Mouse (Mus musculus): ENCODE data around the gene Vps41. TPM values are rescaled to one million over a fixed set of nuclear protein-coding genes. Genes with fewer than 3 reads are reported as not detected.
A peak's percentile ranks its signal among the peaks of the same experiment; 100 is the strongest.

Vps41 gene
- polyA plus RNA-seq, 1 experiment from 2014 or later, result 58.8 TPM

DNA sequence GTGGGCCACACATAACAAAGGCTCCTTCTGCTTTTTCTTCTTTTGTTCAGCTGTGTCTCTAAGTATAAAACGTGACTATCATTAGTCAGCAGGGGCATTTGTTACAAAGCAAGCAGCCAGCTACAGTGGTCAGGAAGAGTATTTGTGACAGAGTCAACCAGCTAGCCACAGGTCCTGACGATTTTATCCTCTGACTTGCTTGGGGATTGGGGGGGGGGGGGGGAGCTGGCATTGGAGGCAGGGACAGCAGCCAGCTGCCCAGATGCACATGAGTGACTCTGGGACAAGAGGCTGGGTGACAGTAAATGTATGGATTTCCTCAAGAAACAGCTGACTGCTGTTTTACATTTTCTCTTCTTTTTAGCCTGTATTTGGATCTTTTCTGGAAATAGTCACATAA lies 50.8 kb downstream of the Vps41 start:
- Histone ChIP-seq H3K9ac (no peak overlapping the region), H3K9me3 (no peaks in the 10 kb centered on the region), H3K4me1 (no peaks in the 10 kb centered on the region), H3K27ac (no peak overlapping the region), H3K36me3 (no peaks in the 10 kb centered on the region), H3K4me3 (no peak overlapping the region), H3K27me3 (no peaks in the 10 kb centered on the region), H3K4me2 (no peak overlapping the region)
- no peak for ATAC-seq (ENCODE audit: borderline replicate concordance, extremely low read depth, low FRiP score, low TSS enrichment)
- WGBS, result 14% methylated on average over 2 of the region's 2 CpGs

DNA sequence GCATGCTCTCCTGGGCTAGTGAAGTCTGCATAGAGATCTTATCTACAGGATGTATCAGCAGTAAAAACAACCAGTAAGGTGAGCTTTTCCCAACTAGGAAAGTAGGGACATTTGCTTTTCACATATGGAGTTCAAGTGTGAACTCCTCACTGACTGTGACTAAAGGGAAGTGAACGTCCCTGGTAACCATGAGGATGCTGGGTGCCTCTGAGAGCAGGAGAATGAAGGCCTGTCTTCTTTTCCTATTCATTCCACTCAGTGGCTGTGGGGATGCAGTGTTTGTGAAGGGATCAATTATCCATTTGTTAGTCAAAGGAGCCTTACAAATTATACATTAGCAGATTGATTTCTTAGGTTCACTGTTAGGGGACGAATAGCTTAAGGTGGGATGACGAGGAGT lies 51.4 kb downstream of the Vps41 start:
- Histone ChIP-seq H3K4me1 (no peaks in the 10 kb centered on the region), H3K9me3 (no peaks in the 10 kb centered on the region), H3K4me2 (no peak overlapping the region), H3K9ac (no peak overlapping the region), H3K27me3 (no peaks in the 10 kb centered on the region), H3K4me3 (no peak overlapping the region), H3K27ac (no peak overlapping the region), H3K36me3 (no peaks in the 10 kb centered on the region)
- ATAC-seq (ENCODE audit: borderline replicate concordance, extremely low read depth, low FRiP score, low TSS enrichment), result no peak
- WGBS, result 62% methylated on average over 3 of the region's 3 CpGs

DNA sequence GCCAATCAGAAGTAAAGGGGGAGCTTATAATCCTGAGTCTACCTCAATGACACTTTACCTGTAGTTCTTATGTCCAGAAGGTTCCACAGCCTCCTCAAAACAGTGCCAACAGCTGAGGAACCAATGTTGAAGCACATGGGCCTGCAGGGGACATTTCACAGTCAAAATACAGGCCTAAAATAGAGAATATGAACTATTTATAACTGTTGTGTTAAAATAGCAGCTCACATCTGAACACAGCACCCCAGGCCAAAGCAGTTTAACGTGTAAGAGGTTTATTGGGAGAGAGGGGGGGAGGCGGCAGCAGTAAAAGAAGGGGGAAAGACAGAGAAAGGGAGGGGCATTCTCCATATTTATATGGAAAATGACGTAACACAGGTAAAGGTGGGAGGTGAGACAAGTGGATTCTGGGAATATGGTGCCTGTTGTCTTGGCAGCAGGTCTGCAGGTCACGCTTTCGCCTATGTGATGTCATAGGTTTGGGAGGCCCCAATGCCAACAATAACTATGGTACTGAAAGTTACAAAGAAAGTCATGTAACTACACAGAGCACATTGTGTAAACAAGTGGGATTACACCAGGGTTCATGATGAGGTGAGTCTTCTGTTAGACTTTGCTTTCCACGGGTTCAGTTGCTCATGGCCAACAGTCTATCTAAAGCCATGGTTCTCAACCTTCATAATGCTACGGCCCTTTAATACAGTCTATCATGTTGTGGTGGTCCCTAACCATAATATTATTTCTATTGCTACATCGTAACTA lies 56.5 kb downstream of the Vps41 start:
- Histone ChIP-seq H3K9me3 (no peaks in the 10 kb centered on the region), H3K4me3 (no peak overlapping the region), H3K36me3 (no peaks in the 10 kb centered on the region), H3K27me3 (no peaks in the 10 kb centered on the region), H3K4me1 (no peaks in the 10 kb centered on the region), H3K9ac (no peak overlapping the region), H3K27ac (no peak overlapping the region), H3K4me2 (no peak overlapping the region)
- no peak for ATAC-seq (ENCODE audit: borderline replicate concordance, extremely low read depth, low FRiP score, low TSS enrichment)
- 87% methylated on average over 8 of the region's 8 CpGs for WGBS

DNA sequence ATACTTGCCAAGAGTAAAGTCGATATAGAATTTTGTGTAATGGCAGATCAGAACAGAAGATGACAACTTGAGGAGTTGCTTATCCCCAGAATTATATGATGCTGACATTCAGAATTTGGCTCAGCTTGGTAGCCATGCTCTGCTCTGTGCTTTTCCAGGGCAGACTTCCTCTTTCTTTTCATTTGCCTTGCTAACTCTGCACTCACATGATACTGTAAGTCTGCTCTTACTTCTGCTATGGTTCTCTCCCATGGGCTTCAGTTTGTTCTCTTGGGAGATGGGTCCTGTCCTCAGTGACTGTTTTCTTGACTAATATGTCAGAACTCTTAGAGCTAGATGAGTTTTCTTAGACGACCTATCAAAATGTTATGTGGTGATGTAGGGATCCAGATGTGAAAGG lies 64.2 kb downstream of the Vps41 start:
- ATAC-seq (ENCODE audit: borderline replicate concordance, extremely low read depth, low FRiP score, low TSS enrichment), result no peak

DNA sequence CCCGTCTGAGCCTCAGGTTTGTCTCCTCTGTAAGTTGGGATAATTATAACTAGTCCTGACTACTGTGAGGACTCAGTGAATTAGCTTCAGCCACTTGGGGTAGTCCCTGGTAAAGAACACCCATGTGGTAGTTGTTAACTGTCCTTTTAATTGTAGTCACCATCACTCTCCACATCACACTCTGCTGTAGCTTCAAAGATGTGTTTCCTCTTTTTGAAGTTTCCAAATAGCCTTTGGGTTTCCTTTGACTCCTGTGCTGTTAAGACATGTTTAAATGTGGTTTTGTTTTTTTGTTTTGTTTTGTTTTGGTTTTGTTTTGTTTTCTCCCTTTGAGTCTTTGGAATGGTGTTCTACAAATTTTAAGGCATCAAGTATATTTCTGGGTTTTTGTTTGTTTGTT lies 68.6 kb downstream of the Vps41 start:
- no peak for ATAC-seq (ENCODE audit: borderline replicate concordance, extremely low read depth, low FRiP score, low TSS enrichment)
- 94% methylated on average over 1 of the region's 1 CpGs for WGBS
- H3K27me3 ChIP-seq, result no peaks in the 10 kb centered on the region
- H3K4me2 ChIP-seq, result no peak overlapping the region
- H3K4me3 ChIP-seq, result no peak overlapping the region
- H3K9ac ChIP-seq, result no peak overlapping the region
- no peaks in the 10 kb centered on the region for H3K9me3 ChIP-seq
- no peaks in the 10 kb centered on the region for H3K36me3 ChIP-seq
- peaks cover 5% of the 10 kb centered on the region; the same call in 1 of the 2 replicates for H3K4me1 ChIP-seq
- H3K27ac ChIP-seq, result no peak overlapping the region

More for the DNA sequence above, 64.2 kb downstream of the Vps41 start:
- H3K4me3 ChIP-seq, result no peak overlapping the region
- H3K4me2 ChIP-seq, result no peak overlapping the region
- no peaks in the 10 kb centered on the region for H3K4me1 ChIP-seq
- H3K9ac ChIP-seq, result no peak overlapping the region
- H3K9me3 ChIP-seq, result no peaks in the 10 kb centered on the region
- no peak overlapping the region for H3K27ac ChIP-seq
- WGBS, result 70% methylated on average over 2 of the region's 2 CpGs
- H3K36me3 ChIP-seq, result no peaks in the 10 kb centered on the region
- H3K27me3 ChIP-seq, result no peaks in the 10 kb centered on the region

DNA sequence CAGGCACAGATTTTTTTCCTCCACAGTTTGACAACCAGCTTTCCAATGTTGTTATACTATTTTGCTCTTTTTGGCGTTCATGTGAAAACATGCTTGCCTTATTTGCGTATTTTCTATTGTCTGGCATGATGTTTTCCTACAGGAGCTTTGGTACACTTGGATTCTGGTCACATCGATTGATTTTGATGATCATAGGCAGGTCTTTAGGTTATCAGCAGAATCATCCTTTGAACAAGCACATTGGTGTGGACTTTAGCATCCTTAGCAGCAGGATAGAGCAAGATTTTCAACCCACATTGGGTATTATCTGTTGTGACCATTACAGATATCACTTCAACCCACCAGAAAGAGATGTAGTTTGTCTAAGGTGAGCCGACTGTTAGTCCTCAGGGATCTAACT lies 71.0 kb downstream of the Vps41 start:
- Histone ChIP-seq H3K9ac (no peak overlapping the region), H3K27me3 (no peaks in the 10 kb centered on the region), H3K36me3 (no peaks in the 10 kb centered on the region), H3K27ac (no peak overlapping the region), H3K4me2 (no peak overlapping the region), H3K4me3 (no peak overlapping the region), H3K4me1 (peaks cover 5% of the 10 kb centered on the region; the same call in 1 of the 2 replicates), H3K9me3 (no peaks in the 10 kb centered on the region)
- no peak for ATAC-seq (ENCODE audit: borderline replicate concordance, extremely low read depth, low FRiP score, low TSS enrichment)
- 86% methylated on average over 4 of the region's 4 CpGs for whole genome bisulfite sequencing

DNA sequence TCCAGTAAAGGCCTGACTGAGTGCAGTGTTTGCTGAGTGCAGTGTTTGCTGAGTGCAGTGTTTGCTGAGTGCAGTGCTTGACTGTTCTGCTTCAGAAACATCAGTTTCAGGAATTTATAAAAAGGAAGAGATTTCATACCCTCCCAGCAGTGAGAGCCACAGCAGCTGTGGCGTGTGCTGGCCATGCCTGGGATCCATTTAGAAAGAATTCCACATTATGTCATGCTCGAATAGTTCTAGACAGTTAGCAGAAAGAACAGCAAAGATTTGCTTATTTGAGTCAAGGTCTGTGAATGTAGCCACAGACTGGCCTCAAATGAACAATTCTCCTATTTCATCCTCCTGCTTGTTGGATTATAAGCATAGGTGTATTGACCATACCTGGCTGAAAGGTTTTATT lies 71.6 kb downstream of the Vps41 start:
- Histone ChIP-seq H3K36me3 (no peaks in the 10 kb centered on the region), H3K4me3 (no peak overlapping the region), H3K9me3 (no peaks in the 10 kb centered on the region), H3K4me1 (peaks cover 5% of the 10 kb centered on the region; the same call in 1 of the 2 replicates), H3K4me2 (no peak overlapping the region), H3K27ac (no peak overlapping the region), H3K9ac (no peak overlapping the region), H3K27me3 (no peaks in the 10 kb centered on the region)
- 58% methylated on average over 2 of the region's 2 CpGs for WGBS
- ATAC-seq (ENCODE audit: borderline replicate concordance, extremely low read depth, low FRiP score, low TSS enrichment), result no peak

DNA sequence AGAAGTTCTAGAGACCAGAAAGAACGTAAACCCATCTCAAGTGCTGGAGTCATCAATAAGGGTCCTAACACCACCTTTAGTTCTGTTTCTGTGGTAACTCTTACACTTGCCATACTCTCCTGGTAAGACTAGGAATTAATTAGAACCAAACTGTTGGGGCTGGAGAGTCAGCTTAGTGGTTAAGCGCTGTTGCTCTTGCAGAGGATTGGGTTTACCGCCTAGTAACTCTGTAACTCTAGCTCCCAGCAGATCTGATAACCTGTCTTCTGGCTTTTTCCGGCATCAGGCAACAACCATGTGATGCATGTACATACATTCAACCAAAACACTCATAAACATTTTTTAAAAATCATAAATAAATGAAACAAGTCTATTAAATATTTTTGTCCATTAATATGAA lies 72.6 kb downstream of the Vps41 start:
- Histone ChIP-seq H3K4me1 (peaks cover 5% of the 10 kb centered on the region; the same call in 1 of the 2 replicates), H3K36me3 (no peaks in the 10 kb centered on the region), H3K4me3 (no peak overlapping the region), H3K4me2 (no peak overlapping the region), H3K27ac (no peak overlapping the region), H3K9me3 (no peaks in the 10 kb centered on the region), H3K27me3 (no peaks in the 10 kb centered on the region), H3K9ac (no peak overlapping the region)
- 85% methylated on average over 4 of the region's 4 CpGs for WGBS
- ATAC-seq (ENCODE audit: borderline replicate concordance, extremely low read depth, low FRiP score, low TSS enrichment), result no peak

DNA sequence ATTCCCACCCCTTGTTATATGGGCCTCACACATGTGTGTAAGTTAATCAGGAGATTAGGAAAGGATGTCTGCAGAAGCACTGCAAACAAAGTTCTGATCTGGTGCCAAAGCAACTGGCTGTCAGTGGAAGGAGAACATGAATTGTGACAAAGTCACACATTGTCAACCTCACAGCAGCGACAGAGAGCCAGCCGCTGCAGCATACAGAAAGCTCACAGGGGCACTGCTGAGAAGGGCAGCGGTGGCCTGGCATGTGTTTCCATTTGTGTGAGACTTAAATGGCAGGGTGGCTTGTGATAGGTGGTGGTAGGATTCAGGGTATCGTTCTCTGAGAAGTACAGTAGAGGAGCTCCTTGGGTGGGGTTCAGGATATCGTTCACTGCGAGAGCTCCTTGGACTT lies 73.0 kb downstream of the Vps41 start:
- Histone ChIP-seq H3K4me3 (no peak overlapping the region), H3K27ac (no peak overlapping the region), H3K27me3 (no peaks in the 10 kb centered on the region), H3K36me3 (no peaks in the 10 kb centered on the region), H3K9ac (no peak overlapping the region; the same call in 1 of the 2 replicates), H3K4me1 (peaks cover 5% of the 10 kb centered on the region; the same call in 1 of the 2 replicates), H3K9me3 (no peaks in the 10 kb centered on the region), H3K4me2 (peak overlapping the region; percentile 18; the same call in 1 of the 2 replicates)
- WGBS, result 62% methylated on average over 6 of the region's 6 CpGs
- no peak for ATAC-seq (ENCODE audit: borderline replicate concordance, extremely low read depth, low FRiP score, low TSS enrichment)

DNA sequence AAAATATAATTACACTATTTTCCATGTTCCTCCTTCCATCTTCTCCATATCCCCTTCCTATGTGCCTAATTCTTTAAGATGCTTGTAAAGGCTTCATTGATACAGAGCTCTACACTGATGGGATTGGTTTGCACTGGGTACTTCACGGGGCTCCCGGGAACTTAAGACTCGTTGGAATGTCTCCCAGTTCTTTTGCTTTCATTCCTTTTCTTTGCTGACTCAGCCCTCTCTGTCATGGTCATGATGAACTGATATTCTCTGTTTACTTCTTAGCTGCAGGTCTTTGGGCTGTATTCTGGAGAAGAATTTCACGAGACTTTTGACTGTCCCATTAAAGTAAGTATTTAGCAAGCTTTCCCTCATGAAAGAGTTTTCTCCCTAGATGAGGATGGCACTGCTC lies 74.2 kb downstream of the Vps41 start:
- ATAC-seq (ENCODE audit: borderline replicate concordance, extremely low read depth, low FRiP score, low TSS enrichment), result no peak
- no peak overlapping the region for H3K4me2 ChIP-seq
- 12% methylated on average over 4 of the region's 4 CpGs for WGBS

DNA sequence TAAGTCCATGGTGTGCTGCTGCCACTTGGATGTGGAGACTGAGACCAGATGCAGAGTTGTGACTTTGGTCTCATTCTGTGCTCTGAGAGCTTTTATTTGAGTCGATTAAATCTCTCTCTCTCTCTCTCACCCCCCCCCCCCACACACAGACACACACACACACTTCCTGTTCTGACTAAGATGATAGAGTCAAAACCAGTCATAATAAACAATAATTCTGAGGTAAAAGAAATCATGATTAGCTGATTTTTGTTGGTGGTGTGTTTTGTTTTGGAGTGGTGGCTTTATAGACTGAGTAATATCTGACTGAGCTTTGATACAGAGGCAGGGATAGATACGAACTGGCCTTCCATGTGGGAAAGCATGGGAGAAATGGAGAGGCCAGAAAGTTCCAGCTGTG lies 74.6 kb downstream of the Vps41 start:
- 58% methylated on average over 2 of the region's 2 CpGs for WGBS
- no peaks in the 10 kb centered on the region for H3K27me3 ChIP-seq
- H3K4me1 ChIP-seq, result peaks cover 5% of the 10 kb centered on the region; the same call in 1 of the 2 replicates
- no peak overlapping the region for H3K9ac ChIP-seq
- no peak for ATAC-seq (ENCODE audit: borderline replicate concordance, extremely low read depth, low FRiP score, low TSS enrichment)
- H3K36me3 ChIP-seq, result no peaks in the 10 kb centered on the region
- H3K9me3 ChIP-seq, result no peaks in the 10 kb centered on the region
- no peak overlapping the region for H3K27ac ChIP-seq
- H3K4me3 ChIP-seq, result no peak overlapping the region
- H3K4me2 ChIP-seq, result no peak overlapping the region

More for the DNA sequence above, 74.2 kb downstream of the Vps41 start:
- H3K4me1 ChIP-seq, result peaks cover 5% of the 10 kb centered on the region; the same call in 1 of the 2 replicates
- H3K9ac ChIP-seq, result no peak overlapping the region
- H3K36me3 ChIP-seq, result no peaks in the 10 kb centered on the region
- no peak overlapping the region for H3K4me3 ChIP-seq
- no peaks in the 10 kb centered on the region for H3K27me3 ChIP-seq
- H3K27ac ChIP-seq, result no peak overlapping the region
- H3K9me3 ChIP-seq, result no peaks in the 10 kb centered on the region

DNA sequence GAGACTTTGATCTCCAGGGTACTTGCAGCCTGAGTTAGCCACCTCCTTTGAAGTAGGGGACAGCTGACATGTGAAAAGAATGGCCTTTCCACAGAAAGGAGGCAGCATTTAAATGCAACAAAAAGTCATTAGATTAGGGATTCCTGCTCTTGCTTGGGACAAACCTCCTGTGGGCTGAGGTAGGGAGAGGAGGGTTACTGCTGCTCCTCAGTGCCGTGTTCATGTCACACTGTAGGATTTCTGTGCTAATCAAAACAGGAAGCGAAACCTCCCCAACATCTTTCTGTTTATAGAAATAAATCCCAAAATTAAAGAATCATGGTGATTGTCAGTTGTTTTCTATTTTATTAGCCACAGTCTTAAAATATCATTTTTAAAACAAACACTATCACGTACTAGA lies 77.4 kb downstream of the Vps41 start:
- Histone ChIP-seq H3K4me2 (no peak overlapping the region), H3K9me3 (no peaks in the 10 kb centered on the region), H3K9ac (no peak overlapping the region), H3K36me3 (no peaks in the 10 kb centered on the region), H3K4me1 (peaks cover 5% of the 10 kb centered on the region; the same call in 1 of the 2 replicates), H3K27ac (no peak overlapping the region), H3K4me3 (no peak overlapping the region), H3K27me3 (no peaks in the 10 kb centered on the region)
- 62% methylated on average over 3 of the region's 3 CpGs for WGBS
- ATAC-seq (ENCODE audit: borderline replicate concordance, extremely low read depth, low FRiP score, low TSS enrichment), result no peak
